Mouse (Mus musculus) cerebellum, postnatal 10 days (tissue): ENCODE results near the gene Vmn2r101.

ENCODE experiments used
- DNase-seq, 2 experiments: peaks; one replicate each; pipeline ENCODE4 v3.0.0; 2021; ENCODE audit warnings: mixed read lengths in 2 of 2

The Vmn2r101 gene

DNA sequence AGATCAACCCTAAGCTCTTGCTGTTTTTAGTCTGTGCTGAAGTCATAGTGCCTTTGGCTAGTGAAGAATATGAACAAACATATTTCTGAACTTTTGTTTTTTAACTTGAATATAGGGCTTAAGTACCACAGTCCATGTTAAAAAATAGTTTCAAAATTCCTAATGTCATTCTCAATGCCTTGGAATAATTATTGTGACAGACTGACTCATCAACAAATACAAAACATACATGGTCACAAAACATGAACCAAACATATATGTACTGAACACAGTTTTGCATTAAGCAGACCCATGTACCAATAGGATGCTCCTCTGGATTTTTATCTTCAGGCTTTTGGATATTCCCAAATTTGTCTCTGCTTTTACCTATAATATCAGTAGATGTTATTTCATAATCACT lies at the start of gene Vmn2r101:
TSS of gene Vmn2r101 (plus strand) at position 301 of the 400 bp plus-strand sequence.
- DNase-seq: no peak

- DNase-seq: no peak
Observed at GRCm38 (mm10) chr17:19629328-19629727, 52.3 kb downstream of the Vmn2r101 start.

DNA sequence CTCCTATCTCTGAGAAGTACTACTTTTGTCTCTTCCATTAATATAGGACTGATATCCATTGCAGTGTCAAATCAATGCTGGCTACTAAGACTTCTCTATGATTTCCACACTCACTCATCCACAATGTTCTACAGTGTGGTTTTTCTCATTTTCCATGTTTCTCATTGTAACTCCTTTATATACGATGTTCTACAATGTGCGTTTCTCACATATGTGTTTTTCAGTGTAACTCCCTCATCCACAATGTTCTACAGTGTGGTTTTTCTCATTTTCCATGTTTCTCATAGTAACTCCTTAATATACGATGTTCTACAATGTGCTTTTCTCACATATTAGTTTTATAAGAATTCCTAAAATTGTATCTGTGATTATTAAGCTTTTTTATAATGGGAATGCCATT lies 81.4 kb downstream of the Vmn2r101 start:
- no peak for DNase-seq

DNA sequence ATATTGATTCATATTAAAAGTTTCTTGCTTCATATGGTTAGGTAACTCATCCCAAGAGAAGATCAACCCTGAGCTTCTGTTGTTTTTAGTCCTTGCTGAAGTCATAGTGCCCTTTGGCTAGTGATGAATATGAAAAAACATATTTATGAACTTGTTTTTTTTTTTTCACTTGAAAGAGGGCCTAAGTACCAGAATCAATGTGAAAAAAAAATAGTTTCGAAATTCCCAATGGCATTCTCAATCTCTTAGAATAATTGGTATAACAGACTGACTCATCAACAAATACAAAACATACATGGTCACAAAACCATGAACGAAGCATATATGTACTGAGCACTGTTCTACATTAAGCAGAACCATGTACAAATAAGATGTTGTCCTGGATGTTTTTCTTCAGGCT lies 83.0 kb downstream of the Vmn2r101 start, which contains the start of gene Vmn2r102:
TSS of gene Vmn2r102 (plus strand) at position 301 of the 400 bp plus-strand sequence.
- no peak for DNase-seq
